Mouse (Mus musculus): ENCODE data around the gene Cyp2w1. TPM values are rescaled to one million over a fixed set of nuclear protein-coding genes. Genes with fewer than 3 reads are reported as not detected.
A peak's percentile ranks its signal among the peaks of the same experiment; 100 is the strongest.

Cyp2w1 gene
- polyA plus RNA-seq, 1 experiment from 2014 or later: 11.5 TPM

- WGBS: under 1% methylated on average over 31 of the region's 39 CpGs
- Histone ChIP-seq H3K27me3 (replicated peaks; ENCODE audit: control insufficient read depth, insufficient read depth, low read length) (no peaks in the 10 kb centered on the region), H3K27ac (replicated peaks; ENCODE audit: low read depth, low read length) (peak overlapping the region; percentile 86), H3K9ac (ENCODE audit: low read depth, low read length) (peak overlapping the region; percentile 92), H3K9me3 (ENCODE audit: control insufficient read depth, low read length) (no peaks in the 10 kb centered on the region), H3K36me3 (ENCODE audit: control insufficient read depth, insufficient read depth, low read length) (no peaks in the 10 kb centered on the region), H3K4me1 (ENCODE audit: control insufficient read depth, insufficient read depth, low read length) (peaks cover 7% of the 10 kb centered on the region; the same call in 1 of the 2 replicates), H3K4me3 (ENCODE audit: low read depth, low read length) (peak overlapping the region; percentile 64), H3K4me2 (ENCODE audit: low read depth, low read length) (peak overlapping the region; percentile 84)
- ATAC-seq (ENCODE audit: low read depth): peak; percentile 93
- peak; percentile 95 for DNase-seq (ENCODE audit: low spot score)
Observed at GRCm38 (mm10) chr5:139371631-139372401, 19.4 kb downstream of the Cyp2w1 start.

- ATAC-seq (ENCODE audit: low read depth): no peak
- H3K4me1 ChIP-seq (ENCODE audit: control insufficient read depth, insufficient read depth, low read length): peaks cover 19% of the 10 kb centered on the region
- H3K4me3 ChIP-seq (ENCODE audit: low read depth, low read length): no peak overlapping the region
- no peaks in the 10 kb centered on the region for H3K9me3 ChIP-seq (ENCODE audit: control insufficient read depth, low read length)
- H3K27ac ChIP-seq (replicated peaks; ENCODE audit: low read depth, low read length): no peak overlapping the region
- H3K4me2 ChIP-seq (ENCODE audit: low read depth, low read length): no peak overlapping the region
- DNase-seq (ENCODE audit: low spot score): no peak
- 84% methylated on average over 3 of the region's 3 CpGs for WGBS
- H3K36me3 ChIP-seq (ENCODE audit: control insufficient read depth, insufficient read depth, low read length): no peaks in the 10 kb centered on the region
- H3K27me3 ChIP-seq (replicated peaks; ENCODE audit: control insufficient read depth, insufficient read depth, low read length): no peaks in the 10 kb centered on the region
- H3K9ac ChIP-seq (ENCODE audit: low read depth, low read length): no peak overlapping the region
Observed at GRCm38 (mm10) chr5:139373126-139373525, 20.7 kb downstream of the Cyp2w1 start.

GRCm38 (mm10) chr5:139373889-139374444, 21.6 kb downstream of the Cyp2w1 start:
- H3K4me2 ChIP-seq (ENCODE audit: low read depth, low read length): no peak overlapping the region
- peaks cover 26% of the 10 kb centered on the region for H3K4me1 ChIP-seq (ENCODE audit: control insufficient read depth, insufficient read depth, low read length)
- H3K4me3 ChIP-seq (ENCODE audit: low read depth, low read length): no peak overlapping the region
- H3K36me3 ChIP-seq (ENCODE audit: control insufficient read depth, insufficient read depth, low read length): no peaks in the 10 kb centered on the region
- no peak overlapping the region for H3K27ac ChIP-seq (replicated peaks; ENCODE audit: low read depth, low read length)
- no peak for DNase-seq (ENCODE audit: low spot score)
- no peaks in the 10 kb centered on the region for H3K9me3 ChIP-seq (ENCODE audit: control insufficient read depth, low read length)
- H3K9ac ChIP-seq (ENCODE audit: low read depth, low read length): no peak overlapping the region
- WGBS: 82% methylated on average over 6 of the region's 6 CpGs
- no peaks in the 10 kb centered on the region for H3K27me3 ChIP-seq (replicated peaks; ENCODE audit: control insufficient read depth, insufficient read depth, low read length)
- ATAC-seq (ENCODE audit: low read depth): no peak

- H3K27ac ChIP-seq (replicated peaks; ENCODE audit: low read depth, low read length): no peak overlapping the region
- 71% methylated on average over 2 of the region's 2 CpGs for WGBS
- no peaks in the 10 kb centered on the region for H3K9me3 ChIP-seq (ENCODE audit: control insufficient read depth, low read length)
- no peak overlapping the region for H3K4me3 ChIP-seq (ENCODE audit: low read depth, low read length)
- DNase-seq (ENCODE audit: low spot score) (no peak), ATAC-seq (ENCODE audit: low read depth) (no peak)
- H3K9ac ChIP-seq (ENCODE audit: low read depth, low read length): no peak overlapping the region
- no peaks in the 10 kb centered on the region for H3K27me3 ChIP-seq (replicated peaks; ENCODE audit: control insufficient read depth, insufficient read depth, low read length)
- no peaks in the 10 kb centered on the region for H3K36me3 ChIP-seq (ENCODE audit: control insufficient read depth, insufficient read depth, low read length)
- no peak overlapping the region for H3K4me2 ChIP-seq (ENCODE audit: low read depth, low read length)
- peaks cover 35% of the 10 kb centered on the region for H3K4me1 ChIP-seq (ENCODE audit: control insufficient read depth, insufficient read depth, low read length)
Observed at GRCm38 (mm10) chr5:139374841-139375240, 22.4 kb downstream of the Cyp2w1 start.

GRCm38 (mm10) chr5:139377468-139378270, 25.3 kb downstream of the Cyp2w1 start, which contains the start of gene Gpr146:
TSS of gene Gpr146 (plus strand) at chr5:139377697.
- Histone ChIP-seq H3K27ac (replicated peaks; ENCODE audit: low read depth, low read length) (peak within 1 kb of the TSS; percentile 77), H3K27me3 (replicated peaks; ENCODE audit: control insufficient read depth, insufficient read depth, low read length) (no peaks in the 10 kb centered on the region), H3K36me3 (ENCODE audit: control insufficient read depth, insufficient read depth, low read length) (no peaks in the 10 kb centered on the region), H3K9ac (ENCODE audit: low read depth, low read length) (peak within 1 kb of the TSS; percentile 34; the same call in 1 of the 2 replicates), H3K4me1 (ENCODE audit: control insufficient read depth, insufficient read depth, low read length) (peaks cover 36% of the 10 kb centered on the region), H3K4me3 (ENCODE audit: low read depth, low read length) (no peak within 1 kb of the TSS), H3K9me3 (ENCODE audit: control insufficient read depth, low read length) (no peaks in the 10 kb centered on the region), H3K4me2 (ENCODE audit: low read depth, low read length) (0 out of 2 replicates have a peak within 1 kb of the TSS, but pooled peaks have one; percentile 3)
- 38% methylated on average over 17 of the region's 18 CpGs for WGBS
- ATAC-seq (ENCODE audit: low read depth) (no peak), DNase-seq (ENCODE audit: low spot score) (peak; percentile 80)

- Histone ChIP-seq H3K36me3 (ENCODE audit: control insufficient read depth, insufficient read depth, low read length) (no peaks in the 10 kb centered on the region), H3K27ac (replicated peaks; ENCODE audit: low read depth, low read length) (peak overlapping the region; percentile 77), H3K4me2 (ENCODE audit: low read depth, low read length) (no peak overlapping the region), H3K9ac (ENCODE audit: low read depth, low read length) (0 out of 2 replicates have a peak overlapping the region, but pooled peaks have one; percentile 34), H3K9me3 (ENCODE audit: control insufficient read depth, low read length) (no peaks in the 10 kb centered on the region), H3K4me1 (ENCODE audit: control insufficient read depth, insufficient read depth, low read length) (peaks cover 36% of the 10 kb centered on the region), H3K4me3 (ENCODE audit: low read depth, low read length) (no peak overlapping the region), H3K27me3 (replicated peaks; ENCODE audit: control insufficient read depth, insufficient read depth, low read length) (no peaks in the 10 kb centered on the region)
- 76% methylated on average over 7 of the region's 7 CpGs for WGBS
- DNase-seq (ENCODE audit: low spot score): no peak
- ATAC-seq (ENCODE audit: low read depth): no peak
Observed at GRCm38 (mm10) chr5:139378271-139378556, 25.8 kb downstream of the Cyp2w1 start.

- Histone ChIP-seq H3K4me2 (ENCODE audit: low read depth, low read length) (peak overlapping the region; percentile 3; the same call in 1 of the 2 replicates), H3K27ac (replicated peaks; ENCODE audit: low read depth, low read length) (peak overlapping the region; percentile 77), H3K27me3 (replicated peaks; ENCODE audit: control insufficient read depth, insufficient read depth, low read length) (no peaks in the 10 kb centered on the region), H3K4me1 (ENCODE audit: control insufficient read depth, insufficient read depth, low read length) (peaks cover 36% of the 10 kb centered on the region), H3K9me3 (ENCODE audit: control insufficient read depth, low read length) (no peaks in the 10 kb centered on the region), H3K4me3 (ENCODE audit: low read depth, low read length) (no peak overlapping the region), H3K9ac (ENCODE audit: low read depth, low read length) (no peak overlapping the region), H3K36me3 (ENCODE audit: control insufficient read depth, insufficient read depth, low read length) (no peaks in the 10 kb centered on the region)
- 36% methylated on average over 19 of the region's 21 CpGs for WGBS
- ATAC-seq (ENCODE audit: low read depth): peak; percentile 13; the same call in 1 of the 2 replicates
- peak; percentile 70 for DNase-seq (ENCODE audit: low spot score)
Observed at GRCm38 (mm10) chr5:139378986-139379629, 26.7 kb downstream of the Cyp2w1 start.

- ATAC-seq (ENCODE audit: low read depth) (no peak), DNase-seq (ENCODE audit: low spot score) (no peak)
- no peaks in the 10 kb centered on the region for H3K36me3 ChIP-seq (ENCODE audit: control insufficient read depth, insufficient read depth, low read length)
- peak overlapping the region; percentile 57 for H3K9ac ChIP-seq (ENCODE audit: low read depth, low read length)
- H3K4me3 ChIP-seq (ENCODE audit: low read depth, low read length): peak overlapping the region; percentile 52
- H3K27ac ChIP-seq (replicated peaks; ENCODE audit: low read depth, low read length): peak overlapping the region; percentile 77; the same call in 1 of the 2 replicates
- H3K27me3 ChIP-seq (replicated peaks; ENCODE audit: control insufficient read depth, insufficient read depth, low read length): no peaks in the 10 kb centered on the region
- 26% methylated on average over 8 of the region's 8 CpGs for WGBS
- H3K9me3 ChIP-seq (ENCODE audit: control insufficient read depth, low read length): no peaks in the 10 kb centered on the region
- H3K4me2 ChIP-seq (ENCODE audit: low read depth, low read length): peak overlapping the region; percentile 67
- H3K4me1 ChIP-seq (ENCODE audit: control insufficient read depth, insufficient read depth, low read length): peaks cover 36% of the 10 kb centered on the region
Observed at GRCm38 (mm10) chr5:139379771-139380384, 27.5 kb downstream of the Cyp2w1 start.

Data from embryonic facial prominence, embryonic 14.5 days (tissue).